Mouse (Mus musculus) stomach, postnatal 0 days (tissue): Measurements from ENCODE around the gene Prim2.

Experiments
- CTCF ChIP-seq: IDR thresholded peaks from 2 replicates; pipeline ENCODE4 v1.5.1; 2016; ENCODE audit warnings: antibody characterized with exemption, low read depth, mild to moderate bottlenecking, moderate library complexity
- EP300 ChIP-seq: optimal IDR thresholded peaks from 2 replicates; pipeline ENCODE3; 2016; ENCODE audit warnings: antibody characterized with exemption

DNA sequence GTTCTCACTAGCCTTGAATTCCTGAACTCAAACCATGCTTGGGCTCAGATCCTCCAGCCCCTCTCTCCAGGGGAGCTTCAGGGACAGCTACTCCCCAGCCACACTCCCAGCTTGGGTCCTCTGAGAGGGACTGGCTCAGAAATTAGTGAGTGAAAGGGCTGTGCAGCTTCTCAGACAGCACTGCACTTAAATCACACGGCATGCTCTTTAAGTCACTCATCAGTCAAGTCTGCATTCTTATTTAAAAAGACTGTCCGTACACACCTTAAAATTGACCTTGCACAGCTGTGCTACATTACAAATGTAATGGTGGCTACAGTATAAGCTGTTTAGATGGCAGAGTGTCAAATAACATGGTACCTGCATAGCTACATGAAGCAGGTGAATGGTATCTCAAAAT, 114.0 kb downstream of the Prim2 start:
- no peak for TF ChIP-seq CTCF
- no peak for TF ChIP-seq EP300
